Mouse (Mus musculus): ENCODE results near the gene Proca1.
"Not testable (repeated sequence)": the region's sequence is repeated elsewhere in the genome, so short reads cannot be mapped to it uniquely, and the experiment has no call there.

Gene Proca1

DNA sequence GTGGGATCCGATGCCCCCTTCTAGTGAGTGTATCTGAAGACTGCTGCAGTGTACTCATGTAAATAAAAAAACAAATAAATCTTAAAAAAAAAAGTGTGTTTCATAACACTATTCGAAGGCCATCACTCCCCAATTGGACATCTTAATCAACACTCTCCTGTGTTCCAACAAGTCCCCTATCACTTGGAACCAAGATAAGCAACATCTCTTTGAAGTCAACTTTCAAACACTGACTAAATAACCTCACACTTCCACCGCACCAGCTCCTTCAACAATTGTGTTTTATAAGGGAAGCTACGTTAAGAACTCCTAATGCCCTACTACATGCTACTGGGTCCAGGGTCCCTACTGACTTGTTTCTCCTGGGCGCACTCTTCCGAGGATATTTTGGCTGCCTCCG lies 10.7 kb upstream of the Proca1 start:
- no peak for DNase-seq (ENCODE audit: low spot score in 2 of 2)

DNA sequence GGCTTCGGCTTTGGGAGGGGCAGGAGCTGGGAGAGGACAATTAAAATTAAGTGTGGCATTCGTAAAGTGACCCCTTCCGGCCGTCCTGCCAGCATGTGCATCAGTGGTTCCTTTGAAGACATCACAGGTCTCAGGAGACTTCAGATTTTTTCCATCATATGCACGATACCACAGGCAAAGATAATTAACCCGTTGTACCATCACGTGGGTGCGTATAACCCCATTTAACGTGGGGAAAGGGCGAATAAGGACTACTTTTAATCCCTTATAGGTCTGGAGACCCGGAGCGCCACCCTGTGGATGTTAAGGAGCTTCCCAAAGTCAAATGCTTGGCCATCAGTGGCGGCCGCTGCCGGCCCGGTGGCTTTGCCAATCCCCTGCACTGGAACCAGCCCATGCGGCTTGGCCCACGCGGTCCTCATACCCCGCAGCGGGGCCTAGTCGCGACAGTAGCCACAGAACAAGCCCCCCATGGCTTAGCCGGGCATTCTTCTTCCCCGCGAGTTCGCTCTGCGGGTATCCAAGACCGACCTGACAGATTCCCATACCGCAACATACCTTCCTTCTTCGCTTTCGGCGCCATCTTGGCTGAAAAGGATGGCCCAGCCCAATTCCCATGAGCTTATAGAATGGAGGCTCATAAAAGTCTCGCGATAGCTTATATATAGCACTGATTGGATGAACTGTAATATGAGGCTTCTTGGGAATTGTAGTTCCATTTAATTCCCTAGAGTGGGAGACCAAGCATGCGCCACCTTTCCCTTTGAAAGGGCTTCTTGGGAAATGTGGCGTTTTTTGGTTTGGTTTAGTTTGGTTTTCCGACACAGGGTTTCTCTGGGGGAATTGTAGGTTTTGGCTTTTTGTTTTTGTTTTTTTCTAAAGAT lies 10.0 kb upstream of the Proca1 start, which contains the start of gene Rpl23a:
Rpl23a (minus strand) TSS at position 624 of the 884 bp plus-strand sequence.
- peak; percentile 88 to 93 for DNase-seq (ENCODE audit: low spot score in 2 of 2)

DNA sequence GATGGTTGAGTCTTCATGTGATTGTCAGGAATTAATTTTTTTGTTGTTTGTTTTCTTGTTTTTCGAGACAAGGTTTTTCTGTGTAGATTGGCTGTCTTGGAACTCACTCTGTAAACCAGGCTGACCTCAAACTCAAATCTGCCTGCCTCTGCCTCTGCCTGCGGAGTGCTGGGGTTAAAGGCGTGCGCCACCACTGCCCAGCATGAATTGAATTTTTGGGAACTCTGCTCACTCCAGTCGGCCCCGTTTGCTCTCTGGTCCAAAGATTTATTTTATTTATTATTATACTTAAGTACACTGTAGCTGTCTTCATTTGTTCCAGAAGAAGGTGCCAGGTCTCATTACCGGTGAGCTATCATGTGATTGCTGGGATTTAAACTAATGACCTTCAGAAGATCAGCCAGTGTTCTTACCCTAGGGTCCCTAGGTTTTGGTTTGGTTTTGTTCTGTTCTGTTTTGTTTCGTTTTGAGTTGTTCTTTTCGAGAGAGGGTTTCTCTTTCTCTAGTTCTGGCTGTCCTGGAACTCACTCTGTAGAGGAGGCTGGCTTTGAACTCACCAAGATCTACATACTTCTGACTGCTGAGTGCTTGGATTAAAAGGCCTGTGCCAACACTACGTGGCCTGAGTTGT lies 9.2 kb upstream of the Proca1 start:
- DNase-seq (ENCODE audit: low spot score in 2 of 2), result no peak

DNA sequence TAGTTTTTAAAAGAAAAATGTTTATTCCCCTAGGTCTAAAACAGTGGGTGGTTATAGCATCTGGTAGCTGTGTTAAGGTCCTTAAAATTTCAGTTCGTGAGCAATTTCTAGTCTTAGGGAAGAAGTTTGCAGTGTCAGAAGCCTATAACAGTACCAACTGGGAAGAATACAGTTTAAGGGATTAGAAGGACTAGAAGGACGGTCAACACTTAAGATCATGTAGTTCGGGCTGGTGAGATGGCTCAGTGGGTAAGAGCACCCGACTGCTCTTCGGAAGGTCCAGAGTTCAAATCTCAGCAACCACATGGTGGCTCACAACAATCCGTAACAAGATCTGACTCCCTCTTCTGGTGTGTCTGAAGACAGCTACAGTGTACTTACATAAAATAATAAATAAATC lies 8.5 kb upstream of the Proca1 start:
- DNase-seq (ENCODE audit: low spot score in 2 of 2), result not testable (repeated sequence)

GRCm38 (mm10) chr11:78188331-78189233 lies 4.6 kb upstream of the Proca1 start, which contains the start of gene Rab34:
Rab34 (plus strand) TSS chr11:78188430.
- DNase-seq (ENCODE audit: low spot score in 2 of 2), result peak in 1 of 2 experiments; percentile 51

DNA sequence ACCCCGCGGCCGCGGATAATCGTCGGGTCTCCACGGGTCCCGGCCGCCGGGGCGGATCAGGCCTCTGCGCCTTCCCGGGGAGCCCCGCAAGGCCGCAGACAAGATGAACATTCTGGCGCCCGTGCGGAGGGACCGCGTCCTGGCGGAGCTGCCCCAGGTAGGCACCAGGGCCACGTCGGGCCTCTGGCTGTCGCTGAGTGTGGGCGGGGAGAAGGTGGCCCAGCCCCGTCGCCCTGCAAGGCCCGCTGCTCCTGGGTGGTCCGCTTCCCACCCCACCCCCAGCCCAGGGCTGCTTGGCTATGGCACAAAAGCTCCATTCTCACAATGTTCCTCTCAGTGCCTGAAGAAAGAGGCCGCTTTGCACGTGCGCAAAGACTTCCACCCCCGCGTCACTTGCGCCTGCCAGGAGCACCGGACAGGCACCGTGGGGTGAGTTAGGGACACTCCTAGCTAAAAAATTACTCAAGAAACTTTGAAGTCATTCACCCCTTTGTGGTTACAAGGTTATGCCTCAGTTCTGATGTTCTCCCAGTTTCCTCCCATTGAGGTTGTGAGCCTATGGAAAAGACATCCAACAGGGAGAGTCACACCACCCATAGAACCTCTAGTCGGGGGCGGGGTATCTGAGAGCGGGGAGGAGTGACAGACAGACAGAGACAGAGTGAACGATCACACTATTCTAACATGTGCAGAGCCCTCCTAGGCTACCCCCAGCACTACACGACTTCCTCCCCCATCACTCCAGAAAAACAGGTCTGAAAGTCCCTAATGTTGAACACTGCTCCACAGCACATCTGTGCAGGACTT lies 3.8 kb upstream of the Proca1 start:
- peak in 1 of 2 experiments; percentile 67 for DNase-seq (ENCODE audit: low spot score in 2 of 2)

GRCm38 (mm10) chr11:78190041-78190440 lies 3.2 kb upstream of the Proca1 start:
- no peak for DNase-seq (ENCODE audit: low spot score in 2 of 2)

DNA sequence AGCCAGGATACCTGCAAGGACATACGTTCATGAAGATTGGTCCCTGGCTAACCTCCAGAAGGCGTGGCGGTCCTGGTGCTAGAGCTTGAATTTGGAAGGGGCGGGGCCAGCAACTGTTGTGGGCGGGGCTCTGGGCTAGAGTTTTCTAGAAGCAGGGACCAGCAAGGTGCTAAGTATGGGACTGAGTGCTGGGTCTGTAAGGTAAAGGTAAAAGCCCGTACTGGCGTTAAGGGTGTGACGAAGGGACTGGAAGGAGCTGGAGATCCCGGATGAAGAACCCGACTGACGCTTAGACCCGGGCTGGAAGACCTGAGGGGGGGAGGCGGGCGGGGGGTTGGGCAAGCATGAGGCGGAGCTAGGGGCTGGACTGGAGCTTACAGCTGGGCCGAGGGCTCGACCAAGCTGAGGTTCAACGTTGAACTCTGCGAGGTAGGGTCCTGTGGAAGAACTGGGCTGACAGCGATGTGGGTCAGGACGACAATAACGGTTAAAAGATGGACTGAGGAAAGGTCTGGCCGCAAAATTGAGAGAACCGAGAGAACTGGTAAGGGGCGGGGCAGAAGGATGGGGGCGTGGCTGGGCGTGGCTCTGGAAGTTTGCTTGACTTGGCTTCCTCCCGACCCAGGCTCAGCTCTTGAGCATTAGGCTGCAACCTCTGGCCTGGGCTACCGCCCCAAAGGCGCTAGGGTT lies 1.4 kb downstream of the Proca1 start:
- peak in 1 of 2 experiments; percentile 34 for DNase-seq (ENCODE audit: low spot score in 2 of 2)

- DNase-seq (ENCODE audit: low spot score in 2 of 2), result no peak
These were observed 2.1 kb downstream of the Proca1 start for GRCm38 (mm10) chr11:78195101-78195863.

GRCm38 (mm10) chr11:78202372-78202771 lies 9.2 kb downstream of the Proca1 start:
- DNase-seq (ENCODE audit: low spot score in 2 of 2), result no peak

DNA sequence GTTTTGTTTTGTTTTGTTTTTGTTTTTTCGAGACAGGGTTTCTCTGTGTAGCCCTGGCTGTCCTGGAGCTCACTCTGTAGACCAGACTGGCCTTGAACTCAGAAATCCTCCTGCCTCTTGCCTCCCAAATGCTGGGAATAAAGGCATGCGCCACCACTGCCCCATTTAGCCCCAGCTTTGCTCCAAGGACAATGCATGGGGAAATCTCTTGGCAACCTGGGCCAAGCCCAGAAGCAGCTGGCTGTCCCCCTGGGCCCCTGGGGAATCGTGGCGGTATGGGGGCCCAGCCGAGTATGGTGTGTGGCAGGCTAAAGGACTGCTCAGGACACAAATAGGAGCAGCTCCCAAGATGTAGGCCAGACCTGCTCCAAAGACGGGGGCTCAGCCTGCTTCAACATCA lies 11.1 kb downstream of the Proca1 start:
- no peak for DNase-seq (ENCODE audit: low spot score in 2 of 2)

GRCm38 (mm10) chr11:78205361-78206206 lies 12.4 kb downstream of the Proca1 start:
- DNase-seq (ENCODE audit: low spot score in 2 of 2), result no peak

DNA sequence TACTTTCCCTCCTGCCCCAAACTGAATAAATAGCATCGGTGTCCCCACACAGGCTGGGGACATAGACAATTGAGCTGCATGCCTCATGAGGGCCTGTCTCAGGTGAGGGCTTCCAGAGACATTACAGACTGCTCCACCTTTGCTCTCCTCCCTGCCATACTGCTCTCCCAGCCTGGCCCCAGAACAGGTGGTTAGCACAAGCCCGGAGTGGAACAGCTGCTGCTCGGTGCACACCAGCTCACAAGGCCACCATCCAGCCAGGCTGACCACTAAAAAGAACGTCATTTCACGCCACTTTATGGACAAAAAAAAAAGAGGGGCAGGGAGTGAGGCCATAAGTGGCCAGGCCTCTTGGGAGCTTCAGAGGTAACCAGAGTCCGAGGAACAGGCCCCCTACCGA lies 14.0 kb downstream of the Proca1 start:
- no peak for DNase-seq (ENCODE audit: low spot score in 2 of 2)

GRCm38 (mm10) chr11:78209886-78210285 lies 16.7 kb downstream of the Proca1 start:
- no peak for DNase-seq (ENCODE audit: low spot score in 2 of 2)

- DNase-seq (ENCODE audit: low spot score in 2 of 2), result no peak
These were observed 17.4 kb downstream of the Proca1 start for GRCm38 (mm10) chr11:78210615-78211014.

DNA sequence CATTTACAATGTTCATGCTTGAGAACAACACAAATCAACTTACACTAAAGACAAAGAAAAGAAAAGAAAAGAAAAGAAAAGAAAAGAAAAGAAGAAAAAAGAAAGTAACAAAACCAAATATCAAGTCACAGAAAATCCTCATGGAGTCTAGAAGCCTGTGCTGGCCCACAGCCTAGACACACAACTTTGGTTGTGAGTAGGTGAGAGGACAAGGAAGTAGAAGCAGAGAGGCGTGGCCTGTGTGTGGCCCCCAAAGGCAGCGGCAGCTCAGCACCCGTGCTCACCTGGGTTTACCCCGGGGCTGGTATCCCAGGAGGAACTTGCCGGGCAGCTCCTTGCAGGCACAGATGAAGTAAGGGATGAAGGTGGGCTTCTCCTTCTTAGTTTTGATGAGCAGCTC lies 18.3 kb downstream of the Proca1 start:
- no peak for DNase-seq (ENCODE audit: low spot score in 2 of 2)

- DNase-seq (ENCODE audit: low spot score in 2 of 2), result no peak
These were observed 20.1 kb downstream of the Proca1 start for GRCm38 (mm10) chr11:78213086-78213817.

GRCm38 (mm10) chr11:78215709-78216317 lies 22.6 kb downstream of the Proca1 start:
- peak in 1 of 2 experiments; percentile 26 for DNase-seq (ENCODE audit: low spot score in 2 of 2)

Data from left cerebral cortex, adult 9 months (tissue).